Mouse (Mus musculus) spleen, postnatal 14 days (tissue): ENCODE measurements around the gene Nav2.

Experiments used
- DNase-seq, 2 experiments: peaks; one replicate each; pipeline ENCODE4 v3.0.0; 2021 to 2022; ENCODE audit warnings: low spot score in 2 of 2

Gene Nav2

DNA sequence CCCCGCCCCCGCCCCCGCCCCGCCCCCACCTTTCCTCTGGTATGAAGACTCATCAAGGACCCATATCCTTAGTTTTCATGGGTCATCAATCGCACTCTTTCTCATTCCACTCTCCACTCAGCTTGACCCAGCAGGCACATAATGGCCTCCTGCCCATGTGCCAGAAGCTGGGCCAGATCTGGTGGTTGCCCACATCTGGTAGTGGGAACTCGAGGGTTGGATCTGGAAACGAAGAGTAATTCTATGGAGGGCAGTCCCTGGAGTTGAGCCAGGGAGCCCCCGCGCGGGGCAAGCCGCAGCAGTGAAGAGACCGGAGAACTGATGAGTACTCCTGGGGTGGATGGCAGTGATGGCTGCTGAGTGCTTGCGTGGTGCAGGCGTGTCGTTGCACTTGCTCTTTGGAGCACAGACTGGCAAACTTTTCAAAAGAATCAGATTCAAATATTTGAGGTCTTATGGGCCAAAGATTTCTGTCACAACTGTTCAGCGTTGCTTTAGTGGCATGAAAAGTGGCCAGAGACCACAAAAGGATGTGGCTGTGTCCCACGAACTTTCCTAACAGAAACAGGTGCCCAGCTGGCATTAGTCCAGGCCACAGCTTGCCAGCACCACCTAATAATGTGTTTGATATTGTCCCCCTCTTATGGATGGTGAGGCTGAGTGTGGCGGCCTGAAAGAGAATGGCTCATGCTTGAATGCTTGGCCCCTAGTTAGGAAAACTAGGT, 449.1 kb downstream of the Nav2 start:
- DNase-seq: no peak

DNA sequence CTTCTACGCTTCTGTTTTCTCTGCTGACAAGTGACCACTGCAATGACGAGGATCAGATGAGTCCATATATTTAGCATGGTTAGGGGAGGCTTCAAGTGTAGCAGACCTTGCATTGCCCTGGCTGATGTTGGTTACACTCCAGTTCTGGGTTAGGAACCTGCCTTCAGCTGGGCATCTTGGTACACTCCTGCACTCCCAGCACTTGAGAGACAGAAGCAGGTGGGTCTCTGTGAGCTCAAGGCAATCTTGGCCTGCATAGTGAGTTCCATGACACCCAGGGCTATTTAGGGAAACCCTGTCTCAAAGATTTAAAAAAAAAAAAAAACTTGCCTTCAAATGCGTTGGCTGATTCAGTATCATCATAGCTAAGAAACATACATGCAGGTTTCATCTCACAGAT, 450.6 kb downstream of the Nav2 start:
- no peak for DNase-seq

DNA sequence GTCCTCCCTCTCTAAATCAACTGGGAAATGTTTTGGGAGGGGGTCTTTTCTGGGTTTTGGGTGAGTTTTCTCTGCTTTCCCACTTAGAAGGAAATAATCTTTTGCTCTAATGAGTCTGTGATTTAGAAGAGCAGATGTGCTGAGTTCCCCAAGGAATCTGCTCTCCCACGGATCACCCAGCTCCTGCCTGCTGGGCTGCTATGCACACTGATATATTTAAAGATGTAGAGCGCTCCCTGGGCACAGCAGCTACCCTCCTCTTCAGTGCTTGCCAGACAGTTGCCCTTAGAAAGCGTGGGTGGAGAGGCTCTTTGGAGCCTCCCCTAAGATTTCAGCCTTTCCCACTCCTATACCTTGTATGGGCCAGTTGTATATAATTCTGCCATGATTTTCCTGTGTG, 452.1 kb downstream of the Nav2 start:
- no peak for DNase-seq

DNA sequence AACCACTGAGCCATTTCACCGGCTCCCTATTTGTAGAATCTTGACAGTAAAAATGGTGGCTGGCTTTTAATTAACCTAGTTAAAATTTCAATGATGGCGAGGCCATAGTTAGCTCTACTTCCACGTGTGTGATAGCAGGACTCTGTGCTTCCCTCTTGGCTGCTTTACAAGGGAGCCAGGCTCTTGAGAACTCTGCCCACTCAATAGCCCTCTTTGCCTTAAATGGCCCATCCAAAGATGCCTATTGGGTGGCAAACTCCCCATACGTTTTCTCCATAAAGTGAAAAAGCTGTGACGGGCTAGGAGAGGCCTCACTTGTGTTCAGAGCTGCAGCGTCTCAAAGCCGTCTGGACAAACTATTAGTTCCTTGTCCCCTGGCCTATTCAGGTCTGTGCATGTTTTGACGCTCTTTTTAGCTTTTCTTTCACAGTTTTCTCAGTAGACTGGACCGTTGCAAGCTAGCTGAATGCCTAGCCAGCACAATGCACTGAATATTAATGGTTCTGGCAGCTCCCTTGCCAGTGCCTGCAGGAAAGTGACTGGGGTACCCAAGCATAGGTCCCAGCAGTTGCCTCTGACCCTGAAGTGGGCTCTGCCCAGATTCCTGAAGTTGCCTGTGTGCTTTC, 453.1 kb downstream of the Nav2 start:
- no peak for DNase-seq

- no peak for DNase-seq
Observed at GRCm38 (mm10) chr7:49364486-49365162, 456.1 kb downstream of the Nav2 start.

GRCm38 (mm10) chr7:49368590-49368989, 460.1 kb downstream of the Nav2 start:
- no peak for DNase-seq

GRCm38 (mm10) chr7:49369006-49369405, 460.5 kb downstream of the Nav2 start:
- no peak for DNase-seq

GRCm38 (mm10) chr7:49369809-49370473, 461.4 kb downstream of the Nav2 start:
- DNase-seq: no peak

GRCm38 (mm10) chr7:49371345-49371744, 462.8 kb downstream of the Nav2 start:
- no peak for DNase-seq

GRCm38 (mm10) chr7:49371972-49372371, 463.5 kb downstream of the Nav2 start:
- no peak for DNase-seq

- DNase-seq: no peak
Observed at GRCm38 (mm10) chr7:49373173-49373572, 464.7 kb downstream of the Nav2 start.

DNA sequence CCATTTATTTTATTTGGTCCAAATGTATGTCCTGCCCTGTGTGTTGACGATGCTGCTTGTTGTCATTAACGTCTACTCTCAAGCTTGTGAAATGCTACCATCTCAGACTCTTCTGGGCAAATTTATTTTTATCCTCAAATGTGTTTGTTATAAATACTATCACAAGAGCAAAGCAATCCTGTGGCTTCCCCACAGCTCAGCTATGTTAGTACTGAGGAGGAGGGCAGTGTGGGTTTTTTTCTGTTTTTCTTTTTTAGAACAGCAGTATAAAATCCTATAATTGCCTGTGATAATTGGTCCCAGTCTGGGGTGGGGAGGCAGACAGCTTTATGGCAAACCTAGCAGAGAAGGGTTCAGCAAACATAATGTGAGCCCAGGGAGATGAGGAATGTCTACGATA, 465.1 kb downstream of the Nav2 start:
- no peak for DNase-seq

DNA sequence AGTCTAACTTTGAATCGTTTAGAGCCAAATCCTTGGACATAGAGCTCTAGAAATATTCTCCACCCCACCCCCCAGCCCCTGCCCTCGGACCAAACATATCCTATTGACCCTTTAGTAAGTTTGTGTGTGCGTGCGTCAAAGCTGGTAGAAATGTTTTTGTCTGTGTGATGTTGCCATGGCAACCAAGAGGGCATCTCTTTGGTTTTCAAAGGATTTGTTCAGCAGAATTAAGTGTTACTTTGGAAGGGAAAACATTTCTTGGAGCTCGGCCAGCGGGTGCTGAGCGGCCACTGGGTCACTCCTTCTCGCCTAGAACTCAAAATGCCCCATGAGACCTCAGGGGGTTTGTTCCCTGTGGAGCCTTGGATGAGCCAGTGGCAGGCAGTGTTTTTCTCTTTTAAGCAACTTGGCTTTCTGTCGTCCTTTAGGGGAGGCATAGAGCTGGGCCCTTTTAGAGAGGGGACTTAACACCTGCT, 467.0 kb downstream of the Nav2 start:
- DNase-seq: no peak

DNA sequence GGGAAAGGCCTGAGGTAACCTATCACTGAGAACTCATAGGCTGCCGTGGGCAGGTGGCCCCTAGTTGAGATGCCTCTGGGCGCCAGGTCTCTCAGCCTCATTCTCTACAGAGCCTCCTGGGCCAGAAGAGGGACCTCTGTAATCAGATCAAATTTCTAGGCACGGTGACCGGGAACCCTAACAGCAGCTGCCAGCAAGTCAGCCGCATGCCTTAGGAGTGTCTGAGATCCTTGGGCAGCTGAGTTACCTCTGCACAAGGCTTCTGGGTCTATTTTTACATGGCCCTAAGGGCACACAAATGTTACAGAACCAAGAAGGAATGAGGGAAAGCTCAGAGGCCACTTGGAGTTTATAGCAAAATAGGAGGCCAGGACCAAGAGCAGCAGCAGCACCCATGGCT, 470.1 kb downstream of the Nav2 start:
- no peak for DNase-seq

- no peak for DNase-seq
Observed at GRCm38 (mm10) chr7:49380940-49381339, 472.4 kb downstream of the Nav2 start.

- no peak for DNase-seq
Observed at GRCm38 (mm10) chr7:49382884-49383283, 474.4 kb downstream of the Nav2 start.

GRCm38 (mm10) chr7:49388137-49388536, 479.6 kb downstream of the Nav2 start:
- no peak for DNase-seq

DNA sequence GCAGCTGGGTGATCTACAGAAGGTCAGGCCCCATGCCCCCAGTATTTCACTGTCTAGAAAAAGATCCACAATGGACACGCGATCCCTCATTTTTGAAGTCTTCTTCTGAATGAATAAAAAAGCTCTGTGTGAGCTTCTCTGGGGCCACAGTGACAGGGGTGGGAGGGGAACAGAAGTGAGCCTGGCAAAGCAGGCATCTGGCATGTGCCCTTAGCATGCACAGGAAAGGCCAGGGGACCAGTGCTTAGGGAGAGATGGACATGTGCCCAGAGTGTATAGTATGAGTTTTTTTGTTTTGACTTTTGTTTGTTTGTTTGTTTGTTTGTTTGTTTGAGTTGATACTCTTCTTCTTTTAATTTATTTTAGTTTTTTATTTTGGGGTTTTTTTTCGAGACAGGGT, 481.8 kb downstream of the Nav2 start:
- no peak for DNase-seq

DNA sequence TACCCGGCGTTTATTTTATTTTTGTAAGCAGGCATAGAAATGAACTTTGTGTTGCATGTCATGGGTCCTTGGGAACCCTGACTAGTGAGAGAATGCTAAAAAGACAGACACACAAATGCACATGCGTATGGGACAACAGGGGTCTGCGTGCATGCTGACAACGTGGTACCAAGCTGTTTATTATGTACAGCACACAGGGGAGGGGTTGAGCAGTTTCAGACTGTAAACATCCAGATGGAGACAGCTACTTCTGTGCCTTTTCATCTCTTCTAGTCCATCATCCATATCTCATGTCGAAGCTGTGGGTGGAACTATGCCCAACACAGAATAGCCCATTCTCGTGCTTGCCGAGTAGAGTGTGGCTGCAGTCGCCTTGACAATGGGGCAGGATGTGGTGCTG, 482.3 kb downstream of the Nav2 start:
- no peak for DNase-seq

GRCm38 (mm10) chr7:49392180-49392579, 483.7 kb downstream of the Nav2 start:
- DNase-seq: no peak

DNA sequence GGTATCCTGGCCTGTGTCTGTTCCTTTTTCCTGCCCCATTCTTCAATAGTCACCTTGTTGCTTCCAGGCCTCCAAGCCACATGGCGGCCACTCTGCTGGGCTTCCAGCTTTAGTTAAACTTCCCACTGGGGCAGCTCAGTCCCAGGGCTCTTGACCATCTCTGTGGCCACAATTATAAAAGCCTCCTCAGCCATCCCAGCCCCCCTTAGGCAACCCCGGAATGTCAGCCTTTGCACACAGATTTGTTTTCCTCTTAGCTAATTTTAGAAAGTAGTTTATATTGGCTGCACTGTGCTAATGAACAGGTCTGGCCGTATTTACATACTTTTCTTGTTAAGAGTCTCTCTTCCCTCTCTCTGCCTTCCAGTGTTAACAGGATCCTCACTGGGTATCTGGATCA, 484.3 kb downstream of the Nav2 start:
- DNase-seq: no peak

- DNase-seq: no peak
Observed at GRCm38 (mm10) chr7:49393857-49394256, 485.3 kb downstream of the Nav2 start.
